Mouse (Mus musculus): Measurements from ENCODE around the gene Haspin. TPM values are rescaled to one million over a fixed set of nuclear protein-coding genes. Genes with fewer than 3 reads are reported as not detected.

Haspin gene
- total and polyA plus RNA-seq, 3 experiments: 15.7 to 27.0 (median 18.6) TPM

DNA sequence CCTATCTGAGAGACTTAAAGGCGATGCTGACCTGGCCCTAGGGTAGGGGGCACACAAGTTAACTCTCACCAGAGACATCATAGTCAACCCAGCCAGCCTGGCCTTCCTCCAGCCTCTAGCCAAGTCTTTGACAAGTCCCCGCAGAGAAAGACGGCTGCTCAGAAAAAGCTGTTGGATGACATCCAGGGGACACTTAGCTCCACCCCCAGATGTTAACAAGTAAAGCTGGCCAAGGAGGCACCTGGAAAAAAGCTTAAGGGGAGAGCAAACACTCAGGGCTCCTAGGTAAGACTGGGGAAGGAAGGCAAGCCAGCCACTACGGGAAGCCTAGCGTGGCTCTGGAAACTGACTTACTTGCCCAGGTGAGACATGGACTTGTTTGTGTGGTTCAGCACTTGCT lies 34.1 kb upstream of the Haspin start:
- DNase-seq (ENCODE audit: extremely low read depth): no peak
- no peak overlapping the region for H3K4me2 ChIP-seq (ENCODE audit: insufficient read depth, low read depth, poor library complexity, severe bottlenecking)
- peaks cover 27% of the 10 kb centered on the region for H3K79me2 ChIP-seq (replicated peaks; ENCODE audit: control insufficient read depth, extremely low read depth, insufficient read depth, poor library complexity, severe bottlenecking)
- no peak for TF ChIP-seq TBP (conservative IDR thresholded peaks at IDR 0.05; ENCODE audit: low read depth, low read length)
- no peak for TF ChIP-seq CHD1 (IDR thresholded peaks at IDR 0.05; ENCODE audit: low read depth, low read length)
- no peak for TF ChIP-seq MEF2A (IDR thresholded peaks at IDR 0.05; ENCODE audit: borderline replicate concordance, low read depth, low read length)
- TF ChIP-seq CTCF (conservative IDR thresholded peaks at IDR 0.05 in 1 of 2, IDR thresholded peaks at IDR 0.05 in 1 of 2; ENCODE audit: low read depth in 2 of 2, low read length in 2 of 2): no peak
- TF ChIP-seq POLR2A (IDR thresholded peaks at IDR 0.05; ENCODE audit: low read depth, low read length): no peak
- TF ChIP-seq GABPA (IDR thresholded peaks at IDR 0.05; ENCODE audit: insufficient replicate concordance, low read depth, low read length): no peak
- no peak for TF ChIP-seq E2F4 (IDR thresholded peaks at IDR 0.05; ENCODE audit: insufficient replicate concordance, low read depth, low read length)
- TF ChIP-seq BHLHE40 (IDR thresholded peaks at IDR 0.05; ENCODE audit: low read depth, low read length): no peak
- no peak for TF ChIP-seq NELFE (IDR thresholded peaks at IDR 0.05; ENCODE audit: low read depth, low read length)
- TF ChIP-seq KAT2A (IDR thresholded peaks at IDR 0.05; ENCODE audit: insufficient replicate concordance, low read length): no peak
- no peak for TF ChIP-seq JUN (IDR thresholded peaks at IDR 0.05; ENCODE audit: insufficient read depth, low read depth, low read length)
- no peak for TF ChIP-seq NRF1 (IDR thresholded peaks at IDR 0.05; ENCODE audit: low read depth, low read length)
- no peak for TF ChIP-seq RCOR1 (conservative IDR thresholded peaks at IDR 0.05; ENCODE audit: low read depth, low read length)
- no peak for TF ChIP-seq ELF1 (IDR thresholded peaks at IDR 0.05; ENCODE audit: low read depth, low read length)
- TF ChIP-seq MXI1 (IDR thresholded peaks at IDR 0.05; ENCODE audit: low read depth, low read length): no peak
- TF ChIP-seq POLR2AphosphoS2 (IDR thresholded peaks at IDR 0.05; ENCODE audit: low read depth, low read length): no peak
- no peak for TF ChIP-seq TCF12 (IDR thresholded peaks at IDR 0.05; ENCODE audit: low read depth, low read length)
- dilution Hi-C loops (cut with MboI; ENCODE audit: extremely low pct_ligation_motif_present, extremely low pct_unique_long_range_greater_than_20kb, low sequenced_read_pairs): no loop called here
- H3K9ac ChIP-seq (ENCODE audit: insufficient read depth, low read depth): no peak overlapping the region
- no peaks in the 10 kb centered on the region for H3K9me3 ChIP-seq (replicated peaks; ENCODE audit: low read length)
- H3K4me3 ChIP-seq (replicated peaks in 1 of 3; ENCODE audit: low read depth in 2 of 3, low read length in 2 of 3, poor library complexity in 1 of 3): no peak overlapping the region
- no peak overlapping the region for H3K27ac ChIP-seq (ENCODE audit: insufficient read depth, low read depth)
- H3K4me1 ChIP-seq (ENCODE audit: control insufficient read depth in 1 of 2, insufficient read depth in 2 of 2): peaks cover 0 to 36% of the 10 kb centered on the region in 2 experiments; a peak in 2 of 4 replicates
- peaks cover 16 to 76% of the 10 kb centered on the region in 2 experiments for H3K36me3 ChIP-seq (replicated peaks in 1 of 2; ENCODE audit: control insufficient read depth in 1 of 2, insufficient read depth in 1 of 2, low read length in 1 of 2)
- in situ Hi-C loops (cut with MboI; ENCODE audit: low pct_ligation_motif_present, low pct_unique_long_range_greater_than_20kb, low sequenced_read_pairs): no loop called here
- peaks cover under 1% of the 10 kb centered on the region for H3K27me3 ChIP-seq (replicated peaks)

DNA sequence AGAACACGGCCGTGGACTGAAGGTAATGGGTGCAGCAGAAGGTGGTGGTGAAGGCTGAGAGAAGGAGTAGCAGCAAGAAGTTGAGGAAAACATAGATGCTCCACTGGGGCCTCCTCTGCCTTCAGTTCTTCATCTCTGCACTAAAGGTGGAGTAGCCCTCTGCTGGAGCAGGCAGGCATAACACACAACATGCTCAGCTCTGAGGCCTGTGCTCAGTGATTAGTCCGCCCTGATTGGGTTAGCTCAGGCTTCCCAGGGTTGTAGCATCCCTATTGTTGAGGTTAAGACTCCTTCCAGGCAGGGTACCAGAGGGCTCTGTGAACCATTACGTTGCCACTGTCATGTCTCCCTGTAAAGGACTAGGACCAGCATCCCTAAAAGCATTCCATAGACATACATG lies 31.1 kb upstream of the Haspin start:
- H3K79me2 ChIP-seq (replicated peaks; ENCODE audit: control insufficient read depth, extremely low read depth, insufficient read depth, poor library complexity, severe bottlenecking): 0 out of 2 replicates have a peak, but pooled peaks cover 4% of the 10 kb centered on the region
- H3K4me2 ChIP-seq (ENCODE audit: insufficient read depth, low read depth, poor library complexity, severe bottlenecking): no peak overlapping the region
- dilution Hi-C loops (cut with MboI; ENCODE audit: extremely low pct_ligation_motif_present, extremely low pct_unique_long_range_greater_than_20kb, low sequenced_read_pairs): no loop called here
- in situ Hi-C loops (cut with MboI; ENCODE audit: low pct_ligation_motif_present, low pct_unique_long_range_greater_than_20kb, low sequenced_read_pairs): no loop called here
- H3K4me1 ChIP-seq (ENCODE audit: control insufficient read depth in 1 of 2, insufficient read depth in 2 of 2): peaks cover 0 to 20% of the 10 kb centered on the region in 2 experiments; a peak in 2 of 4 replicates
- peak; percentile 70 for TF ChIP-seq SMC3 (IDR thresholded peaks at IDR 0.05; ENCODE audit: low read depth, low read length)
- peak; percentile 63 for TF ChIP-seq RAD21 (IDR thresholded peaks at IDR 0.05; ENCODE audit: low read depth, low read length)
- no peak for TF ChIP-seq EP300 (IDR thresholded peaks at IDR 0.05; ENCODE audit: low read length)
- TF ChIP-seq CHD2 (IDR thresholded peaks at IDR 0.05; ENCODE audit: low read length): no peak
- peak; percentile 86 to 91 for TF ChIP-seq CTCF (conservative IDR thresholded peaks at IDR 0.05 in 1 of 2, IDR thresholded peaks at IDR 0.05 in 1 of 2; ENCODE audit: low read depth in 2 of 2, low read length in 2 of 2)
- DNase-seq (ENCODE audit: extremely low read depth): peak; percentile 79
- no peaks in the 10 kb centered on the region for H3K9me3 ChIP-seq (replicated peaks; ENCODE audit: low read length)
- no peaks in the 10 kb centered on the region for H3K27me3 ChIP-seq (replicated peaks)
- peaks cover 13 to 77% of the 10 kb centered on the region in 2 experiments for H3K36me3 ChIP-seq (replicated peaks in 1 of 2; ENCODE audit: control insufficient read depth in 1 of 2, insufficient read depth in 1 of 2, low read length in 1 of 2)
- no peak overlapping the region for H3K9ac ChIP-seq (ENCODE audit: insufficient read depth, low read depth)
- no peak overlapping the region for H3K27ac ChIP-seq (ENCODE audit: insufficient read depth, low read depth)
- no peak overlapping the region for H3K4me3 ChIP-seq (replicated peaks in 1 of 3; ENCODE audit: low read depth in 2 of 3, low read length in 2 of 3, poor library complexity in 1 of 3)

Data from CH12.LX (cell line).